Mouse (Mus musculus) lung, adult 10 weeks (tissue): Measurements from ENCODE around the gene Cpne4. TPM values are rescaled to one million over a fixed set of nuclear protein-coding genes. Genes with fewer than 3 reads are reported as not detected.

Experiments
- polyA plus RNA-seq: library from polyadenylated mRNA; stranded (reverse); fragments of 350-450 nt; fragmentation: Illumina TruSeq; extraction: RNeasy Lipid Tissue Mini Kit (QIAGEN cat#74804); gene quantifications from one replicate; pipeline ENCODE4 v1.2.3, GENCODE M21; 2014; ENCODE audit warnings: low read depth, low replicate concordance; ENCODE audit not compliant: insufficient read depth

Gene Cpne4
- polyA plus RNA-seq = not detected

GRCm38 (mm10) chr9:104546986-104547385 lies at the start of gene Cpne4:
Gene Cpne4 (plus strand): TSS chr9:104547286.

GRCm38 (mm10) chr9:105053147-105053557 lies 506.1 kb downstream of the Cpne4 start, which contains the start of gene Mrpl3:
Gene Mrpl3 (plus strand): TSS chr9:105053239.

Other genes with a start within 250 kb of the Cpne4 start
- 1.6 TPM for gene Acpp, start 209.5 kb upstream of the Cpne4 start, polyA plus RNA-seq